Mouse (Mus musculus) liver, postnatal 0 days (tissue): Measurements from ENCODE around the gene Galnt12. TPM values are rescaled to one million over a fixed set of nuclear protein-coding genes. Genes with fewer than 3 reads are reported as not detected.
A peak's percentile ranks its signal among the peaks of the same experiment; 100 is the strongest.

Source experiments
- ATAC-seq: fragments of 200-750 bp; cut with Nextera tagmentation; 2 replicates; pipeline ENCODE4 v1.8.0; 2017; ENCODE audit warnings: mild to moderate bottlenecking, moderate library complexity
- DNase-seq: peaks from one replicate; pipeline ENCODE4 v3.0.0-alpha.2; 2016
- H3K27ac ChIP-seq: fragments of 300-500 bp; sonication (generic); 2 replicates; pipeline ENCODE4 v1.5.1; 2014; ENCODE audit warnings: antibody characterized with exemption, moderate library complexity, mild to moderate bottlenecking, low read depth
- H3K27me3 ChIP-seq: fragments of 300-500 bp; sonication (generic); 2 replicates; pipeline ENCODE4 v1.6.1; 2014; ENCODE audit warnings: low read length, control low read depth, mixed read lengths; ENCODE audit not compliant: insufficient read depth
- H3K36me3 ChIP-seq: fragments of 300-500 bp; sonication (generic); replicated peaks from 2 replicates; pipeline ENCODE4 v1.6.1; 2014; ENCODE audit warnings: mild to moderate bottlenecking, control low read depth, low read length, moderate library complexity, mixed read lengths; ENCODE audit not compliant: insufficient read depth
- H3K4me1 ChIP-seq: fragments of 300-500 bp; sonication (generic); 2 replicates; pipeline ENCODE4 v1.6.1; 2014; ENCODE audit warnings: antibody characterized with exemption, mild to moderate bottlenecking, control low read depth; ENCODE audit not compliant: insufficient read depth
- H3K4me2 ChIP-seq: fragments of 300-500 bp; sonication (generic); 2 replicates; pipeline ENCODE4 v1.6.1; 2014; ENCODE audit warnings: low read depth, mild to moderate bottlenecking, low read length, moderate library complexity, mixed read lengths
- H3K4me3 ChIP-seq: fragments of 300-500 bp; sonication (generic); 2 replicates; pipeline ENCODE4 v1.5.1; 2014; ENCODE audit warnings: low read depth, low read length
- H3K9ac ChIP-seq: fragments of 300-500 bp; sonication (generic); replicated peaks from 2 replicates; pipeline ENCODE4 v1.6.1; 2014; ENCODE audit warnings: mild to moderate bottlenecking, moderate library complexity
- H3K9me3 ChIP-seq: fragments of 300-500 bp; sonication (generic); 2 replicates; pipeline ENCODE4 v1.6.1; 2016; ENCODE audit warnings: mild to moderate bottlenecking, control low read depth, low read length, mixed read lengths
- CTCF ChIP-seq: sonication (generic); IDR thresholded peaks from 2 replicates; pipeline ENCODE4 v1.5.1; 2016; ENCODE audit warnings: antibody characterized with exemption, low read depth
- EP300 ChIP-seq: IDR thresholded peaks from 2 replicates; pipeline ENCODE4 v1.6.1; 2016; ENCODE audit warnings: antibody characterized with exemption, low read depth, mild to moderate bottlenecking
- WGBS: fragments of 180-500 bp; shearing (Covaris S2); extraction: QIAGEN DNeasy Blood & Tissue Kit; methylation state at CpG from one replicate; pipeline ENCODE4 v1.1.7; 2014; ENCODE audit not compliant: insufficient replicate concordance; 5-methylcytosine and 5-hydroxymethylcytosine counted together
- polyA plus RNA-seq: library from polyadenylated mRNA; unstranded; fragments of >200 nt; fragmentation: Nextera tagmentation; extraction: Ambion mirVana; gene quantifications from 2 replicates; pipeline ENCODE4 v1.2.1, GENCODE M21; 2015

The Galnt12 gene
- polyA plus RNA-seq, 1 experiment from 2014 or later: 0.69 TPM

GRCm38 (mm10) chr4:47092387-47093021 is 795 bp downstream of the Galnt12 start:
- Histone ChIP-seq H3K9ac (no peak overlapping the region), H3K4me2 (peak overlapping the region; percentile 76), H3K4me1 (peaks cover 7% of the 10 kb centered on the region), H3K4me3 (peak overlapping the region; percentile 57), H3K36me3 (no peaks in the 10 kb centered on the region), H3K27me3 (peaks cover 37% of the 10 kb centered on the region), H3K9me3 (no peaks in the 10 kb centered on the region), H3K27ac (no peak overlapping the region)
- DNase-seq (no peak), ATAC-seq (no peak)
- WGBS: 3% methylated on average over 21 of the region's 21 CpGs
- TF ChIP-seq CTCF (no peak), EP300 (no peak)

GRCm38 (mm10) chr4:47093161-47093560 is 1.5 kb downstream of the Galnt12 start:
- H3K36me3 ChIP-seq: no peaks in the 10 kb centered on the region
- DNase-seq (no peak), ATAC-seq (no peak)
- H3K27ac ChIP-seq: no peak overlapping the region
- H3K4me1 ChIP-seq: peaks cover 7% of the 10 kb centered on the region
- TF ChIP-seq EP300 (no peak), CTCF (no peak)
- 53% methylated on average over 9 of the region's 9 CpGs for WGBS
- no peak overlapping the region for H3K9ac ChIP-seq
- peaks cover 37% of the 10 kb centered on the region for H3K27me3 ChIP-seq
- H3K4me2 ChIP-seq: no peak overlapping the region
- no peak overlapping the region for H3K4me3 ChIP-seq
- no peaks in the 10 kb centered on the region for H3K9me3 ChIP-seq

- H3K27me3 ChIP-seq: peaks cover 37% of the 10 kb centered on the region
- 62% methylated on average over 6 of the region's 6 CpGs for WGBS
- DNase-seq (no peak), ATAC-seq (no peak)
- H3K4me2 ChIP-seq: no peak overlapping the region
- H3K4me3 ChIP-seq: no peak overlapping the region
- H3K36me3 ChIP-seq: no peaks in the 10 kb centered on the region
- TF ChIP-seq EP300: no peak
- TF ChIP-seq CTCF: no peak
- no peak overlapping the region for H3K27ac ChIP-seq
- peaks cover 7% of the 10 kb centered on the region for H3K4me1 ChIP-seq
- no peak overlapping the region for H3K9ac ChIP-seq
- no peaks in the 10 kb centered on the region for H3K9me3 ChIP-seq
Observed at GRCm38 (mm10) chr4:47093647-47094046, 1.9 kb downstream of the Galnt12 start.

- Histone ChIP-seq H3K4me3 (no peak overlapping the region), H3K27ac (no peak overlapping the region), H3K27me3 (no peaks in the 10 kb centered on the region), H3K36me3 (no peaks in the 10 kb centered on the region), H3K4me1 (no peaks in the 10 kb centered on the region), H3K4me2 (no peak overlapping the region), H3K9me3 (no peaks in the 10 kb centered on the region), H3K9ac (no peak overlapping the region)
- DNase-seq (no peak), ATAC-seq (no peak)
- TF ChIP-seq CTCF: no peak
- TF ChIP-seq EP300: no peak
- 87% methylated on average over 10 of the region's 10 CpGs for whole genome bisulfite sequencing
Observed at GRCm38 (mm10) chr4:47103561-47103960, 11.9 kb downstream of the Galnt12 start.

- H3K4me2 ChIP-seq: no peak overlapping the region
- H3K9ac ChIP-seq: no peak overlapping the region
- no peak for ATAC-seq
- no peaks in the 10 kb centered on the region for H3K27me3 ChIP-seq
- 67% methylated on average over 9 of the region's 9 CpGs for WGBS
- no peak overlapping the region for H3K4me3 ChIP-seq
- no peaks in the 10 kb centered on the region for H3K4me1 ChIP-seq
- no peaks in the 10 kb centered on the region for H3K9me3 ChIP-seq
- no peak overlapping the region for H3K27ac ChIP-seq
- H3K36me3 ChIP-seq: no peaks in the 10 kb centered on the region
- DNase-seq: no peak
- TF ChIP-seq CTCF: no peak
- no peak for TF ChIP-seq EP300
Observed at GRCm38 (mm10) chr4:47111885-47112284, 20.2 kb downstream of the Galnt12 start.

- no peak overlapping the region for H3K9ac ChIP-seq
- H3K4me1 ChIP-seq: no peaks in the 10 kb centered on the region
- ATAC-seq: no peak
- H3K4me2 ChIP-seq: no peak overlapping the region
- DNase-seq: no peak
- H3K4me3 ChIP-seq: no peak overlapping the region
- no peaks in the 10 kb centered on the region for H3K27me3 ChIP-seq
- H3K36me3 ChIP-seq: no peaks in the 10 kb centered on the region
- no peak overlapping the region for H3K27ac ChIP-seq
- TF ChIP-seq CTCF (no peak), EP300 (no peak)
- no peaks in the 10 kb centered on the region for H3K9me3 ChIP-seq
- 68% methylated on average over 9 of the region's 9 CpGs for WGBS
Observed at GRCm38 (mm10) chr4:47112560-47112959, 20.9 kb downstream of the Galnt12 start.
